Mouse (Mus musculus): ENCODE results near the gene Rabepk.
"Not testable (repeated sequence)": the region's sequence is repeated elsewhere in the genome, so short reads cannot be mapped to it uniquely, and the experiment has no call there.

The Rabepk gene

GRCm38 (mm10) chr2:34799357-34800256 is at the start of gene Rabepk:
TSS of gene Rabepk (minus strand) at chr2:34799912.
- peak; percentile 86 for DNase-seq (ENCODE audit: low spot score)

GRCm38 (mm10) chr2:34847702-34848101 is 48.0 kb upstream of the Rabepk start:
- DNase-seq (ENCODE audit: low spot score), result no peak

DNA sequence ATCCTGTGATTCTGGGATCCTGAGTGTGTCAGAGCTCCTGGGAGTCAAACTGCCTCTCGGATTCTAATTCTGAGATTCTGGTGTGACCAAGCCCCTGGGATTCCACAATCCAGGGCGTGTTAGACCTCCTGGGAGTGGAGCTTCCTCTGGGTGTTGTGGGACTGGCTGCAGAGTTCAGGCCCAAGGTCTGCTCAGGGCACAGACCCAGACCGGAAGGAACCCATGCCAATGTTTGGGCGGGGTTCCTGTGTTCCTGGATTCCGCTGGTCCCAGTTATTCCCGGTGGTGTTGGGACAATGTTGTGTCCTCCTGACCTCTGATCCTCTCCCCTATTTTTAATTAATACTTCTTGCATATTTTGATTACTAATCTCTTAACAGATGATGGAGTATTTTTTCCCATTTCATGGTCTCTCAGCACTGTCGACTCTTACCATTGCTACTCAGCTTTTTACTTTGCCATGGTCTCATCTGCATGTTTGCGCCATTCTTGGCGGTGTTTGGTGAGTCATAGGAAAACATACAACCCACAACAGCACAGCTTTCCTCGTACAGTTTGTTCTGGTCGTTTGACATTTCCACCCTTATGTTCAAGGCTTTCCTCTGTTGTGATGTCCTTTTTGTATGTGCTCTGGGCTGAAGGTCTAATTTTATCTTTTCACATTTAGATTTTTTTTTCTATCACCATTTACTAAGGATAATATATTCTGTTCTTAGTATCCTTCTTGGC is 43.7 kb upstream of the Rabepk start:
- no peak for DNase-seq (ENCODE audit: low spot score)

GRCm38 (mm10) chr2:34841706-34842105 is 42.0 kb upstream of the Rabepk start:
- no peak for DNase-seq (ENCODE audit: low spot score)

DNA sequence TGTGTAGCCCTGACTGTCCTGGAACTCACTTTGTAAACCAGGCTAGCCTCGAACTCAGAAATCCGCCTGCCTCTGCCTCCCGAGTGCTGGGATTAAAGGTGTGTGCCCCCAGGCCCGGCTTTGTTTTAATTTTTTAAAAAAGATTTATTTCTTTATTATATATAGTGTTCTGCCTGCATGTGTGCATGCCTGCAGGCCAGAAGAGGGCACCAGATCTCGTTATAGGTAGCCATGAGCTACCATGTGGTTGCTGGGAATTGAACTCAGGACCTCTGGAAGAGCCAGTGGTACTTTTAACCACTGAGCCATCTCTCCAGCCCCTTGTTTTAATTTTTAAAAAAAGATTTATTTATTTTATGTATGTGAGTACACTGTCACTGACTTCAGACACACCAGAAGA is 40.4 kb upstream of the Rabepk start:
- not testable (repeated sequence) for DNase-seq (ENCODE audit: low spot score)

- no peak for DNase-seq (ENCODE audit: low spot score)
Measured at GRCm38 (mm10) chr2:34835669-34836068, 36.0 kb upstream of the Rabepk start.

GRCm38 (mm10) chr2:34833624-34834023 is 33.9 kb upstream of the Rabepk start:
- no peak for DNase-seq (ENCODE audit: low spot score)

DNA sequence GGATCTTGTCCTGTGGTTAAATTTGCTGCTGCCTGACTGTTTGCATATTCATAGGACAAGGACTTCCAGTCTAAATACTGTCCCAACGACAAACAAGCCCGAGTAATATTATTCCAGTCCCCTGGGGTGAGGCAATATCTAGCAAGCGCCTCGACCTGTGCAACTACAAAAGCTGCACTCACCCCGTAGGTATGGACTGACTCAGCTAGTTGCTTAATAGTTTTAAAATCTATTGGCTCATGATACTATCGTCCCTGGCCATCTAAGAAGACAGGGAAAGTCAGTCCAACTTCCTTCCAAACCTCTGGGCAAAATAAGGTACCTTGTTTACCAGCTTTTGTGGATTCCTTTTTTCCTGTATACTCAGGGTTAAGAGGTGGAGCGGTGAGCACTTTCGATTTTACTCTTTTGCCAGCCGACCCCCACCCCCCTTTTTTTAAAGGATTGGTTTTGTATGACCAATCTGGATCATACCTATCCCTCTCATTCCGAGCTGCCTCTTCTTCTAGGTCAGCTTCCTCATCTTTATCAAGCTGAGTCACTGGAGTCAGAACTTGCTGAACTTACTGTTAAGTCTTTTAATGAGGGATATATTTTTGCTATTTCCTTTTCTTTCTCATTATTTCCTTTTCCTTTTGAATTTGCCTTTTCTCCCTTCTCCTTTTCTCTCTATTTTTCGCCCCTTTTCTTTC is 33.2 kb upstream of the Rabepk start, which contains the start of gene Gm34653:
Gene Gm34653 (plus strand): TSS at position 242 of the 692 bp plus-strand sequence.
- not testable (repeated sequence) for DNase-seq (ENCODE audit: low spot score)

DNA sequence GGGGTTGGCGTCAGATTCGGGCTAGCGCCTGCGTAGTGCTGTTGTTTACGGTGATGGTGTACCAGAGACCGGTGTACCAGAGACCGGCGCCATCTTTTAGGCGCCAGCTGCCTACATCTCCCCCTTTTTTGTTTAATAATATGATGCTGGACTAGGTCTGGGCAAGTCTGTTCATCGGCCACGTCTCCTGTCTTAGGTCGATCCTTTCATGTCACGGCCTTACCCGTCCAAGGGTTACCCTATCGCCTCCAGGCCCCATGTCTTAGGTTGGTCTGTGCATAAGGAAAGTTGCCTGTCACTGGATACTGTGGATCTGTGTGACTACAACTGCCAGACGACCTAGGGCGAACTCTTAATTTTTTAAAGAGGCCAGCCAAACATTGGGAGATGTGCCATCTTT is 30.4 kb upstream of the Rabepk start:
- not testable (repeated sequence) for DNase-seq (ENCODE audit: low spot score)

GRCm38 (mm10) chr2:34828026-34828425 is 28.3 kb upstream of the Rabepk start:
- DNase-seq (ENCODE audit: low spot score), result no peak

DNA sequence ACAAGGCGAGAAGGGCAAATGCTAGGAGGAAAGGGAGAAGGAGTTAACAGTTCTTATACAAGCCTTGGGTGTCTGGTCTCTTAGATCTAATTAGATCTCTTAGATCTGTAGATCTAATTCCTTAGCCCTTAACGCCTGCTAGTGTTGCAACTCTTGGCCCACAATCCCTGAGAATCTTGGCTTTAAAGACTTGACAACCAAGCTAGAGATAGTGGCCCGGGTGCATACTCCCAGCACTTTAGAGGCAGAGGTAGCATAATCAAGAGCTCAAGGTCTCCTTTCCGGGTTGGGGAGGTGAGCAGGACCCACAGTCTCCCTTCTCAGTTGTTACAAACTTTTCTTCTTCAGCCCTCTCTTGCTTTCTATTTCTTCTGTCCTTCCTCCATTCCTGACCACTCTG is 27.9 kb upstream of the Rabepk start:
- no peak for DNase-seq (ENCODE audit: low spot score)

DNA sequence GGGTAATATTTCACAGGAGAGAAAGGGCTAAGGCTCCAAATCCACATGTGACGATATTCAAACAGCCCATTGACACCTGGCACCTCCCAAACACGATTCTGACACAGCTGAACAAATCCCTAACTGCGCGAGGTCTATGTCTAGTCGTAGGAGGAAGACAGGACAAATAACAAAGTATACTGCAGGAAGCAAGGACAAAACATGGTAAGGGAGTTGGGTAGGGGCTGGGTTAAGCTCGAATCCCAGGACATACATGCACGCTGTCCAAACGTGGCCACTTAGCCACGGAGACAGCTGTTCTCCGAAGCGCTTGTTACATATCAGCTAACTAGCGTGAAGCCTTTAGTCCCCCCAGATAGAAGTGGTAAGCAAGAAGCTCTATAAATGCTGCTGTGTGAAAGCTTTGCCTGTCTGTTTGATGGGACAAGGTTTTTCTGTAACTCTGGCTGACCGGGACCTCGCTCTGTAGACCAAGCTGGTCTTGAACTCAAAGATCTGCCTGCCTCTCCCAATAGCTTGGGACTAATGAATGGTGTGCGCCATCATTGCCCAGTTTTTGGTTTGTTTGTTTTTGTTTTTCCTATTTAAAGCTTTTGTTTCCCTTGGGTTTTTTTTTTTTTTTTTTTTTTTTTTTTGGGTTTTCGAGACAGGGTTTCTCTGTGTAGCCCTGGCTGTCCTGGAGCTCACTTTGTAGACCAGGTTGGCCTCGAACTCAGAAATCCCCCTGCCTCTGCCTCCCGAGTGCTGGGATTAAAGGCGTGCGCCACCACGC is 26.9 kb upstream of the Rabepk start:
- DNase-seq (ENCODE audit: low spot score), result no peak

DNA sequence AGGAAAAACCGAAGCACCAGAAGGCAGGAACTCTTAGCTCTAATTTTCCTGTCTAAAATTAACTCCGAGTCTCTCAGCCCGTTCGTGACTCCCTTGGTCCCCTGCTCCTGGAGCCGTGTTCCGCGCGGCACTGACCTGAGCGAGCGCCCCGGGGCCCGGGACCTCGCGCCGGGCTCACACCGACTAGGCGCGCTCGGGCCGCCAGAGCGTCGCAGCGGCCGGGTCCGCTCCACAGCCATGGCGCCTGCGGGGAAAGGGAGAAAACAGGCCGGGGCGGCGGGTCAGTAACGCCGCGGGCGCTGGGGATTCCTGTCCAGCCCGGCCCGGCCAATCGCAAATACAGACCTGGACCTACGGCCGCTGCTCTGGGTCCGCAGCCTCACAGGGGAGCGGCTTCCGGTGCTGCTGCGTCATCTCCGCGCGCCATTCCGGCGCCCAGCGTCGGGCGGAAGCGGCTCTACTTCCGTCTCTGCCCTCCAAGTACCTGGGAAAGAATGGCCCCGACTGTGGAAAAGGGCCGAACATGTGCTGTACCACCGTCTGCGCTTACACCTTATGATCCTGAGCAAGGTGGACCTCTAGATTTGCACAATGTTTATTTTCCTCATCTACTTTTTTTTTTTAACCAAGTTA is 26.2 kb upstream of the Rabepk start, which contains the start of gene Fbxw2:
Gene Fbxw2 (minus strand): TSS at position 485 of the 633 bp plus-strand sequence.
- DNase-seq (ENCODE audit: low spot score), result peak; percentile 88

GRCm38 (mm10) chr2:34818492-34818891 is 18.8 kb upstream of the Rabepk start:
- DNase-seq (ENCODE audit: low spot score), result no peak

DNA sequence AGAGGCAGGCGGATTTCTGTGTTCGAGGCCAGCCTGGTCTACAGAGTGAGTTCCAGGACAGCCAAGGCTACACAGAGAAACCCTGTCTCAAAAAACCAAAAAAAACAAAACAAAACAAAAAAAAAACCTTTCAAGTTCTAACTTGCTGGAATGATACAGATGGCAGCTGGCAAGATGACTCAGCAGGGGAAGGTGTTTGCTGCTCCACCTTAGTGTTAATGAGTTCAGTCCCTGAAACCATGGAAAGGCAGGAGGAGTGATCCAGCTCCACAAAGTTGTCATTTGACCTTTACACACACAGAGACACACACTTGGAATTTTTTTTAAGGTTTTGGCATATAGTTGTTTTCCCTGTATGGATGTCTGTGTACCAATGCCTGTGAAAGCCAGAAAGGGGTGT is 16.2 kb upstream of the Rabepk start:
- not testable (repeated sequence) for DNase-seq (ENCODE audit: low spot score)

DNA sequence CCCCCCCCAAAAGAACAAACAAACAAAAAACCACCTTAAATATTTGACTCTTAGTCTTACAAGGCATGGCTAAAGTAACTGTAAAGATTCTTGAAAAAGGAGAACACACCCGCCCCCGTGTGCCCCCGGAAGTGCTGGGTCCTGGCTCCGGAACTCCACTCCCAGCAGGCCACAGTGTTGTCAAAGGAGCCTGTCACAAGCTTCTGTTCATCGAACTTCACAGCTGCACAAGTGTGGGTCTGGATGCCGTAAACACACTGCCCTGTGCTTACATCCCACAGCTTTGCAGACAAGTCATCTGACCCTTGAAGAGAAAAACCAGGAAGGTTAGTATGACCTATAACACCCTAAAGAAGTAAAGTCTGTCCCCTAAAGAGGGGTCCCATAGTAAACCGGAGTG is 13.0 kb upstream of the Rabepk start:
- no peak for DNase-seq (ENCODE audit: low spot score)

GRCm38 (mm10) chr2:34810775-34811174 is 11.1 kb upstream of the Rabepk start:
- no peak for DNase-seq (ENCODE audit: low spot score)

- DNase-seq (ENCODE audit: low spot score), result no peak
Measured at GRCm38 (mm10) chr2:34809568-34809967, 9.9 kb upstream of the Rabepk start.

GRCm38 (mm10) chr2:34808057-34808456 is 8.3 kb upstream of the Rabepk start:
- no peak for DNase-seq (ENCODE audit: low spot score)

- no peak for DNase-seq (ENCODE audit: low spot score)
Measured at GRCm38 (mm10) chr2:34805364-34805950, 5.7 kb upstream of the Rabepk start.

- no peak for DNase-seq (ENCODE audit: low spot score)
Measured at GRCm38 (mm10) chr2:34804815-34805214, 5.1 kb upstream of the Rabepk start.
